Mouse (Mus musculus) forebrain, embryonic 11.5 days (tissue): ENCODE measurements at regions not wholly inside any gene's neighbourhood (a gene's known extent, or its start where the extent isn't known, plus 50 kb on each side); places are given as distances from the start of the nearest gene placed in this dataset.
"Not testable (repeated sequence)": the region's sequence is repeated elsewhere in the genome, so short reads cannot be mapped to it uniquely, and the experiment has no call there.

Experiments used
- ATAC-seq: fragments of 200-750 bp; cut with Nextera tagmentation; replicated peaks from 2 replicates; pipeline ENCODE4 v1.8.0; 2017; ENCODE audit warnings: moderate TSS enrichment; ENCODE audit not compliant: low FRiP score
- DNase-seq: peaks from one replicate; pipeline ENCODE4 v3.0.0-alpha.2; 2017; ENCODE audit warnings: low spot score
- H3K27ac ChIP-seq: fragments of 300-500 bp; sonication (generic); 2 replicates; pipeline ENCODE4 v1.5.1; 2014; ENCODE audit warnings: low read depth, low read length
- H3K27me3 ChIP-seq: fragments of 300-500 bp; sonication (generic); 2 replicates; pipeline ENCODE4 v1.6.1; 2014; ENCODE audit warnings: mild to moderate bottlenecking, low read length, mixed read lengths; ENCODE audit not compliant: control insufficient read depth, insufficient read depth
- H3K36me3 ChIP-seq: fragments of 300-500 bp; sonication (generic); 2 replicates; pipeline ENCODE4 v1.6.1; 2014; ENCODE audit warnings: mild to moderate bottlenecking, low read length, moderate library complexity, mixed read lengths; ENCODE audit not compliant: control insufficient read depth, insufficient read depth
- H3K4me1 ChIP-seq: fragments of 300-500 bp; sonication (generic); replicated peaks from 2 replicates; pipeline ENCODE4 v1.6.1; 2014; ENCODE audit warnings: low read length, mixed read lengths; ENCODE audit not compliant: control insufficient read depth, insufficient read depth
- H3K4me2 ChIP-seq: fragments of 300-500 bp; sonication (generic); 2 replicates; pipeline ENCODE4 v1.6.1; 2014; ENCODE audit warnings: low read depth, mild to moderate bottlenecking, low read length, moderate library complexity, mixed read lengths; ENCODE audit not compliant: severe bottlenecking
- H3K4me3 ChIP-seq: fragments of 300-500 bp; sonication (generic); 2 replicates; pipeline ENCODE4 v1.5.1; 2014; ENCODE audit warnings: low read depth, low read length
- H3K9ac ChIP-seq: fragments of 300-500 bp; sonication (generic); 2 replicates; pipeline ENCODE4 v1.6.1; 2014; ENCODE audit warnings: low read length
- H3K9me3 ChIP-seq: fragments of 300-500 bp; sonication (generic); 2 replicates; pipeline ENCODE4 v1.6.1; 2016; ENCODE audit warnings: low read length, mixed read lengths; ENCODE audit not compliant: control insufficient read depth
- WGBS: fragments of 180-500 bp; shearing (Covaris S2); extraction: QIAGEN DNeasy Blood & Tissue Kit; methylation state at CpG from one replicate; pipeline ENCODE4 v1.1.7; 2014; 5-methylcytosine and 5-hydroxymethylcytosine counted together

DNA sequence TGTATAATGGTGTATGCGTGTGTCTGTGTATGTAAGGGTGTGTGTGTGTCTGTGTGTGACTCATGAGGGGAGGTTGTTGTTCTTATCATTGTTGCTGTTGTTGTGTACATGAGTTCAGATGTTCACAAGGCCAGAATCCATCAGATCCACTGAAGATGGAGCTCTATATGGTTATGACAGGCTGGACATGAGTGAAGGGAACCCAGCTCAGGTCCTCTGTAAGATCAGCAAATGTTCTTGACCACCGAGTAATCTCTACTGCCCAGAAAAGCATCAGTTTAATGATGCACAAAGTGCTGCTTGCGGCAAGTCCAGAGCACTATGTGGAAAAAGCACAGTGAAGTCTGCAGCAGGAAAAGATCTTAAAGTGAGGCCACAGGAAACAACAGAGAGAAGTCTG is 77.5 kb downstream of the Gm15319 start:
- not testable (repeated sequence) for H3K4me1 ChIP-seq, DNase-seq, H3K9me3 ChIP-seq, H3K27me3 ChIP-seq, H3K36me3 ChIP-seq, H3K9ac ChIP-seq, H3K4me2 ChIP-seq, H3K27ac ChIP-seq, H3K4me3 ChIP-seq, ATAC-seq
- WGBS: 92% methylated on average over 2 of the region's 3 CpGs

- not testable (repeated sequence) for H3K36me3 ChIP-seq, H3K4me2 ChIP-seq, H3K9me3 ChIP-seq, H3K4me3 ChIP-seq, H3K27me3 ChIP-seq, ATAC-seq, H3K9ac ChIP-seq, DNase-seq, H3K27ac ChIP-seq, H3K4me1 ChIP-seq
- WGBS: 77% methylated on average over 3 of the region's 6 CpGs
Observed at GRCm38 (mm10) chr8:20284856-20285255, 78.2 kb downstream of the Gm15319 start.

DNA sequence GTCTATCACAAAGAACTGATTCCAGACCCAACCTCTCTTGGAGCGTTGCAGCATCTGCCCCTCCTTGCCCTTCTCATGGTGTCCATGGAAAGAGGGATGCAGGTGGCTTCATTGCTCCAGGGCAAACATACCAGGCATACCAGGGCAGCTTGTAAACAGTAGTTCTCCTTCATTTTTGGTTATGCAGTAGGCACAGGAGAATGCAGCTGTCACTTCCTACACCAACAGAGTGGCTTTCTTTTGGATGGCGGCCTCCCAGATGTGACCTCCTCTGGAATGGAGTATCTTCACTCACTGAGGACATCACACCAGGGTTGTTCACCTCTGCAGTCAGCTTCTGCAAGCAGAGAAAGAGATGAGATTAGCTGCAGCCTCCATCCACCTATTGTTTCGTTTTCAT is 79.9 kb downstream of the Gm15319 start:
- not testable (repeated sequence) for DNase-seq, H3K9me3 ChIP-seq, H3K4me3 ChIP-seq, H3K27ac ChIP-seq, H3K36me3 ChIP-seq, H3K9ac ChIP-seq, H3K4me2 ChIP-seq, H3K27me3 ChIP-seq, H3K4me1 ChIP-seq, ATAC-seq
- WGBS: 83% methylated on average over 1 of the region's 3 CpGs

DNA sequence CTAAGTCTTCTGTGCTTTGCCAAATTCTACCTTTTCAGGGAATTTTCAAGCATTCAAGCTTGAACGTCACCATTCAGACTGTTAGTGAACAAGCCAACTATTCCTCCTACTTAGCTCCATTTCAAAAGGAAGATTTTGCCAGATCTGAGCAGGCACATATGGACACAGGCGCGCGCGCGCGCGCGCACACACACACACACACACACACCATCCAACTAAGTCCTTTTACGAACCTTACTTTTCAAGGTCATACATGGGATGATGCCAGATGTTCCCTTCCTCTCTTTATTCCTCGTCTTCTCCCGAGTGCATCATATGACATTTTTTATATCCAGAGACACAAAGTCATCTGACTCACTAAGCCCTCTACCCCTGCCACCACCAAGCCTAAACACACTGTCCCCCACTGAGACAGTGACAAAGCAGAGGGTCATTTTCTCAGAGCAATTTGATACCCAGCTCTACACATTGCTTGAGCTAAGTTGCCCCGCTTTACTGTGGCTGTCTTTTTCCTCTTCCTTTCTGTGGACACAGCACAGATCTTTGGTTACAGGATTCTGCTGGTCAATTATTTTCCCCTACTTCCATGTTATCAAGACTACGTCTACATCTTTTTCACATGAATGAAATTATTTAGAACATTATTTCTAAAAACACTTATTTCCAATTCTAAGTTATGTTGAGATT is 81.7 kb downstream of the Gm15319 start:
- H3K36me3 ChIP-seq, H3K9me3 ChIP-seq, H3K4me1 ChIP-seq, H3K9ac ChIP-seq, H3K27me3 ChIP-seq, ATAC-seq, H3K4me2 ChIP-seq, H3K4me3 ChIP-seq, H3K27ac ChIP-seq: not testable (repeated sequence)
- peak; percentile 2 for DNase-seq
- 95% methylated on average over 14 of the region's 14 CpGs for WGBS

DNA sequence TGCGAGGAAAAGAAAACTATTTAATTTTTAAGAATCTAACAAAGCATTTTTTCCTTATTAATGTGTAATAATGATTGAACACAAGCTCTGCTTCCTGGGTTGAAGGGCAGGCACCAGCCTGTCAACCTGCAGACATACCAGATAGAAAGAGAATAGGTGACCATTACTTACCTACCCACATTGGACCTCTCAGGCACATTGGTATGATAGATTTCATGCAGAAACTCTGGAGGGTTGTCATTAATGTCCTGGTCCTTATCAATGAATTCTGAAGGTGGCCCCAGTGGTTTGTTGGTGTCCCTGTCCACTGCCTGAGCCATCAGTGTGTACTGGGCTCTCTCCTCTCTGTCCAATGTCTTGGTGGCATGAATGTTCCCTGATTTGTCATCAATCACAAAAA is 85.3 kb downstream of the Gm15319 start:
- 80% methylated on average over 1 of the region's 1 CpGs for WGBS
- not testable (repeated sequence) for H3K36me3 ChIP-seq, H3K4me2 ChIP-seq, H3K9me3 ChIP-seq, DNase-seq, H3K9ac ChIP-seq, H3K27ac ChIP-seq, ATAC-seq, H3K27me3 ChIP-seq, H3K4me3 ChIP-seq, H3K4me1 ChIP-seq

DNA sequence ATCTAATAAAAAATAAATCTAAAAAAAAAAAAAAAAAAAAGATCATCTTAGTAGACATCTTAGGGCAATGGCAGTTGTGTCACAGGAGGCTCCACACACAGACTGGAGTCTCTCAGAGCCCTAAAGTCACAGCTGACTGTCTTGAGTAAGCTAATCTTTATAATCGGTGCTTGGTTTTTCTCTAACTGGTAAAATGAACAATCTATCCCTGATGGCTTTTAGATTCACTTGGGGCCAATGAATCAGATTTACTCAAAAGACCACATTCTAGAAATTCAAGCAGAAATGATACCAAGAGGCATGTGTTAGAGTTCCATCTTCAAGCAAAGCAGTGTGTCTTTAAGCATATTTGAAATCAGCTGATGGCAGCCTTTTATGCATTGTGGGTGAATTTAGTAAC is 86.3 kb downstream of the Gm15319 start:
- not testable (repeated sequence) for DNase-seq, H3K27me3 ChIP-seq, H3K36me3 ChIP-seq, H3K9me3 ChIP-seq, H3K4me1 ChIP-seq, H3K4me3 ChIP-seq, H3K27ac ChIP-seq, H3K9ac ChIP-seq, H3K4me2 ChIP-seq, ATAC-seq
- 85% methylated on average over 1 of the region's 1 CpGs for WGBS

GRCm38 (mm10) chr8:20273844-20274243 is 89.2 kb downstream of the Gm15319 start:
- not testable (repeated sequence) for H3K4me3 ChIP-seq, DNase-seq, H3K36me3 ChIP-seq, H3K9ac ChIP-seq, H3K4me1 ChIP-seq, H3K27me3 ChIP-seq, ATAC-seq, H3K9me3 ChIP-seq, H3K4me2 ChIP-seq, H3K27ac ChIP-seq
- WGBS: 81% methylated on average over 4 of the region's 5 CpGs

DNA sequence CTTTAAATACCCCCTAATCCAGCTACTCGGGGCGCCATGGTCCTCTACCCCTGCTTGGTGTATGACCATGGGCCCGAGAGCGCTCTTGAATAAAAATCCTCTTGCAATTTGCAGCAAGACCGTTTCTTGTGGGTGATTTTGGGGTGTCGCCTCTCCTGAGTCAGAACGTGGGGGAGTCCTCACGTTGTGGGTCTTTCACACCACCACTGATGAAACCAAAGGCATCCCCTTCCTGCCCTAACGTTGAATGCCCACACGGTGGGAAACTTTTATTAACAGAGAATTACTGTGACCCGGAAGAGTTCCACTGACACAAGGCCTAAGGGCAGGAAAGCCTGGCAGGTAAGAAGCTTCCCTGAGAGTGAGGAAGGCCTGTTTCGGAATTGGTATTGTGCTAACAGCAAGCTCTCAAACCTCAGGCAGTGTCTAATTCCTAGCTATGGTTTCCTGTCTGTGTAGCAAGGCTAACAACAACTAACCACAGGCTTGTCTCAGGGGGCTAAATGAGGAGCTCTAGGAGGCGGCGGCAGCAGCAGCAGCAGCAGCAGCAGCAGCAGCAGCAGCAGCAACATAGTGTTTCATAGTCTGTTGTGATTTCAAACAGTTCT is 95.4 kb downstream of the Gm15319 start:
- H3K9ac ChIP-seq, H3K4me1 ChIP-seq, ATAC-seq, H3K4me2 ChIP-seq, H3K36me3 ChIP-seq, DNase-seq, H3K9me3 ChIP-seq, H3K4me3 ChIP-seq, H3K27ac ChIP-seq, H3K27me3 ChIP-seq: not testable (repeated sequence)
- 94% methylated on average over 10 of the region's 14 CpGs for WGBS

- not testable (repeated sequence) for H3K4me3 ChIP-seq, H3K4me1 ChIP-seq, H3K9ac ChIP-seq, H3K9me3 ChIP-seq, H3K27ac ChIP-seq, ATAC-seq, H3K4me2 ChIP-seq, H3K36me3 ChIP-seq, H3K27me3 ChIP-seq
- 93% methylated on average over 3 of the region's 3 CpGs for WGBS
- DNase-seq: peak; percentile 5
Observed at GRCm38 (mm10) chr8:20266776-20267175, 96.2 kb downstream of the Gm15319 start.
